Mouse (Mus musculus) forebrain, embryonic 10.5 days (tissue): ENCODE results near the gene Tex38. TPM values are rescaled to one million over a fixed set of nuclear protein-coding genes. Genes with fewer than 3 reads are reported as not detected.

Source experiments
- DNase-seq: peaks from one replicate; pipeline ENCODE4 v3.0.0-alpha.2; 2017; ENCODE audit warnings: low spot score; ENCODE audit errors: extremely low spot score
- H3K27ac ChIP-seq: fragments of 300-500 bp; sonication (generic); 2 replicates; pipeline ENCODE4 v1.5.1; 2016; ENCODE audit warnings: mild to moderate bottlenecking
- H3K27me3 ChIP-seq: fragments of 300-500 bp; sonication (generic); 2 replicates; pipeline ENCODE4 v1.6.1; 2016; ENCODE audit warnings: mild to moderate bottlenecking; ENCODE audit not compliant: poor library complexity, severe bottlenecking
- H3K36me3 ChIP-seq: fragments of 300-500 bp; sonication (generic); replicated peaks from 2 replicates; pipeline ENCODE4 v1.6.1; 2016; ENCODE audit warnings: mild to moderate bottlenecking, moderate library complexity
- H3K4me1 ChIP-seq: fragments of 300-500 bp; sonication (generic); 2 replicates; pipeline ENCODE4 v1.6.1; 2016
- H3K4me3 ChIP-seq: fragments of 300-500 bp; sonication (generic); 2 replicates; pipeline ENCODE4 v1.5.1; 2016; ENCODE audit warnings: mild to moderate bottlenecking, moderate library complexity
- H3K9me3 ChIP-seq: fragments of 300-500 bp; sonication (generic); 2 replicates; pipeline ENCODE4 v1.6.1; 2016; ENCODE audit warnings: mild to moderate bottlenecking, moderate library complexity
- WGBS: fragments of 180-500 bp; shearing (Covaris S2); methylation state at CpG from one replicate; pipeline ENCODE4 v1.1.7; 2016; 5-methylcytosine and 5-hydroxymethylcytosine counted together
- polyA plus RNA-seq: library from polyadenylated mRNA; unstranded; fragments of >200 nt; fragmentation: Nextera tagmentation; extraction: Ambion mirVana; gene quantifications from 2 replicates; pipeline ENCODE4 v1.2.1, GENCODE M21; 2016

Gene Tex38
- polyA plus RNA-seq: 0.25 and 0.41 TPM in 2 replicates

- Histone ChIP-seq H3K36me3 (peaks cover 18% of the 10 kb centered on the region), H3K9me3 (no peaks in the 10 kb centered on the region), H3K4me1 (peaks cover 17% of the 10 kb centered on the region), H3K27ac (no peak within 1 kb of the TSS), H3K4me3 (no peak within 1 kb of the TSS), H3K27me3 (0 out of 2 replicates have a peak, but pooled peaks cover 6% of the 10 kb centered on the region)
- WGBS: 82% methylated on average over 3 of the region's 3 CpGs
- no peak for DNase-seq
These were observed at the start of gene Tex38 for GRCm38 (mm10) chr4:115780918-115781317. Tex38 (minus strand) TSS chr4:115781018.

- DNase-seq: no peak
- Histone ChIP-seq H3K9me3 (no peaks in the 10 kb centered on the region), H3K4me3 (no peak overlapping the region), H3K36me3 (0 out of 2 replicates have a peak, but pooled peaks cover 3% of the 10 kb centered on the region), H3K27ac (no peak overlapping the region), H3K4me1 (peaks cover 14% of the 10 kb centered on the region), H3K27me3 (peaks cover 49% of the 10 kb centered on the region)
- 87% methylated on average over 5 of the region's 5 CpGs for WGBS
These were observed 49.7 kb upstream of the Tex38 start for GRCm38 (mm10) chr4:115830491-115830890.

GRCm38 (mm10) chr4:115828572-115828902 is 47.7 kb upstream of the Tex38 start:
- no peak for DNase-seq
- peak overlapping the region; percentile 82; the same call in 1 of the 2 replicates for H3K27ac ChIP-seq
- 0 out of 2 replicates have a peak, but pooled peaks cover 3% of the 10 kb centered on the region for H3K36me3 ChIP-seq
- 5% methylated on average over 8 of the region's 8 CpGs for WGBS
- H3K9me3 ChIP-seq: no peaks in the 10 kb centered on the region
- H3K4me1 ChIP-seq: peaks cover 19% of the 10 kb centered on the region
- H3K4me3 ChIP-seq: peak overlapping the region; percentile 69
- peaks cover 51% of the 10 kb centered on the region for H3K27me3 ChIP-seq

GRCm38 (mm10) chr4:115827888-115828571 is 47.2 kb upstream of the Tex38 start, which contains the start of gene Mob3c:
Mob3c (plus strand) TSS chr4:115828092.
- Histone ChIP-seq H3K9me3 (no peaks in the 10 kb centered on the region), H3K27ac (peak within 1 kb of the TSS; percentile 82), H3K4me3 (peak within 1 kb of the TSS; percentile 69), H3K27me3 (peaks cover 51% of the 10 kb centered on the region), H3K36me3 (0 out of 2 replicates have a peak, but pooled peaks cover 3% of the 10 kb centered on the region), H3K4me1 (peaks cover 19% of the 10 kb centered on the region)
- DNase-seq: peak; percentile 80
- under 1% methylated on average over 57 of the region's 57 CpGs for WGBS

- H3K4me1 ChIP-seq: peaks cover 19% of the 10 kb centered on the region
- H3K36me3 ChIP-seq: 0 out of 2 replicates have a peak, but pooled peaks cover 3% of the 10 kb centered on the region
- 5% methylated on average over 4 of the region's 4 CpGs for WGBS
- H3K27me3 ChIP-seq: peaks cover 51% of the 10 kb centered on the region
- peak overlapping the region; percentile 82 for H3K27ac ChIP-seq
- no peaks in the 10 kb centered on the region for H3K9me3 ChIP-seq
- DNase-seq: peak; percentile 19
- H3K4me3 ChIP-seq: peak overlapping the region; percentile 69
These were observed 46.7 kb upstream of the Tex38 start for GRCm38 (mm10) chr4:115827535-115827887.

GRCm38 (mm10) chr4:115827066-115827465 is 46.2 kb upstream of the Tex38 start:
- Histone ChIP-seq H3K27ac (no peak overlapping the region), H3K27me3 (peaks cover 51% of the 10 kb centered on the region), H3K36me3 (0 out of 2 replicates have a peak, but pooled peaks cover 3% of the 10 kb centered on the region), H3K9me3 (no peaks in the 10 kb centered on the region), H3K4me1 (peaks cover 19% of the 10 kb centered on the region), H3K4me3 (0 out of 2 replicates have a peak overlapping the region, but pooled peaks have one; percentile 69)
- DNase-seq: no peak
- WGBS: 54% methylated on average over 3 of the region's 3 CpGs

GRCm38 (mm10) chr4:115825271-115825670 is 44.5 kb upstream of the Tex38 start:
- no peak for DNase-seq
- H3K4me3 ChIP-seq: no peak overlapping the region
- WGBS: 85% methylated on average over 2 of the region's 2 CpGs
- no peak overlapping the region for H3K27ac ChIP-seq
- peaks cover 39% of the 10 kb centered on the region for H3K27me3 ChIP-seq
- H3K36me3 ChIP-seq: no peaks in the 10 kb centered on the region
- H3K9me3 ChIP-seq: no peaks in the 10 kb centered on the region
- H3K4me1 ChIP-seq: peaks cover 19% of the 10 kb centered on the region

GRCm38 (mm10) chr4:115824178-115824577 is 43.4 kb upstream of the Tex38 start:
- 75% methylated on average over 2 of the region's 2 CpGs for WGBS
- Histone ChIP-seq H3K27me3 (peaks cover 28% of the 10 kb centered on the region), H3K27ac (no peak overlapping the region), H3K9me3 (no peaks in the 10 kb centered on the region), H3K4me1 (peaks cover 19% of the 10 kb centered on the region), H3K36me3 (0 out of 2 replicates have a peak, but pooled peaks cover 2% of the 10 kb centered on the region), H3K4me3 (no peak overlapping the region)
- DNase-seq: no peak

- Histone ChIP-seq H3K9me3 (no peaks in the 10 kb centered on the region), H3K4me3 (no peak overlapping the region), H3K27me3 (peaks cover 16% of the 10 kb centered on the region), H3K4me1 (0 out of 2 replicates have a peak, but pooled peaks cover 5% of the 10 kb centered on the region), H3K27ac (no peak overlapping the region), H3K36me3 (0 out of 2 replicates have a peak, but pooled peaks cover 2% of the 10 kb centered on the region)
- 81% methylated on average over 3 of the region's 3 CpGs for WGBS
- DNase-seq: no peak
These were observed 41.1 kb upstream of the Tex38 start for GRCm38 (mm10) chr4:115821928-115822327.

GRCm38 (mm10) chr4:115821431-115821830 is 40.6 kb upstream of the Tex38 start:
- no peaks in the 10 kb centered on the region for H3K9me3 ChIP-seq
- H3K4me1 ChIP-seq: 0 out of 2 replicates have a peak, but pooled peaks cover 5% of the 10 kb centered on the region
- DNase-seq: no peak
- H3K27ac ChIP-seq: no peak overlapping the region
- H3K27me3 ChIP-seq: peaks cover 11% of the 10 kb centered on the region
- H3K36me3 ChIP-seq: peaks cover 2% of the 10 kb centered on the region; the same call in 1 of the 2 replicates
- no peak overlapping the region for H3K4me3 ChIP-seq

GRCm38 (mm10) chr4:115820944-115821343 is 40.1 kb upstream of the Tex38 start:
- Histone ChIP-seq H3K27me3 (peaks cover 7% of the 10 kb centered on the region), H3K36me3 (peaks cover 7% of the 10 kb centered on the region; the same call in 1 of the 2 replicates), H3K4me3 (no peak overlapping the region), H3K9me3 (no peaks in the 10 kb centered on the region), H3K27ac (no peak overlapping the region), H3K4me1 (0 out of 2 replicates have a peak, but pooled peaks cover 5% of the 10 kb centered on the region)
- no peak for DNase-seq
- 79% methylated on average over 3 of the region's 3 CpGs for WGBS

- H3K36me3 ChIP-seq: peaks cover 15% of the 10 kb centered on the region
- H3K4me1 ChIP-seq: 0 out of 2 replicates have a peak, but pooled peaks cover 5% of the 10 kb centered on the region
- no peak overlapping the region for H3K27ac ChIP-seq
- H3K4me3 ChIP-seq: no peak overlapping the region
- WGBS: 76% methylated on average over 3 of the region's 3 CpGs
- no peaks in the 10 kb centered on the region; the same call in 1 of the 2 replicates for H3K27me3 ChIP-seq
- H3K9me3 ChIP-seq: no peaks in the 10 kb centered on the region
- DNase-seq: no peak
These were observed 39.4 kb upstream of the Tex38 start for GRCm38 (mm10) chr4:115820199-115820598.

GRCm38 (mm10) chr4:115815606-115816005 is 34.8 kb upstream of the Tex38 start:
- Histone ChIP-seq H3K4me1 (no peaks in the 10 kb centered on the region), H3K36me3 (peaks cover 49% of the 10 kb centered on the region), H3K27me3 (no peaks in the 10 kb centered on the region), H3K4me3 (no peak overlapping the region), H3K27ac (no peak overlapping the region), H3K9me3 (no peaks in the 10 kb centered on the region)
- no peak for DNase-seq
- WGBS: 92% methylated on average over 5 of the region's 5 CpGs
